Mouse (Mus musculus) lung, postnatal 25 days (tissue): ENCODE measurements around the gene Tubgcp6.

ENCODE experiments used
- DNase-seq: peaks from one replicate; pipeline ENCODE4 v3.0.0; 2022; ENCODE audit warnings: low spot score

Tubgcp6 gene

GRCm38 (mm10) chr15:89141443-89141842, 18.5 kb upstream of the Tubgcp6 start:
- DNase-seq: no peak

GRCm38 (mm10) chr15:89140659-89141252, 17.8 kb upstream of the Tubgcp6 start, which contains the start of gene Mapk12:
TSS of gene Mapk12 (minus strand) at chr15:89140703.
- peak; percentile 76 for DNase-seq

DNA sequence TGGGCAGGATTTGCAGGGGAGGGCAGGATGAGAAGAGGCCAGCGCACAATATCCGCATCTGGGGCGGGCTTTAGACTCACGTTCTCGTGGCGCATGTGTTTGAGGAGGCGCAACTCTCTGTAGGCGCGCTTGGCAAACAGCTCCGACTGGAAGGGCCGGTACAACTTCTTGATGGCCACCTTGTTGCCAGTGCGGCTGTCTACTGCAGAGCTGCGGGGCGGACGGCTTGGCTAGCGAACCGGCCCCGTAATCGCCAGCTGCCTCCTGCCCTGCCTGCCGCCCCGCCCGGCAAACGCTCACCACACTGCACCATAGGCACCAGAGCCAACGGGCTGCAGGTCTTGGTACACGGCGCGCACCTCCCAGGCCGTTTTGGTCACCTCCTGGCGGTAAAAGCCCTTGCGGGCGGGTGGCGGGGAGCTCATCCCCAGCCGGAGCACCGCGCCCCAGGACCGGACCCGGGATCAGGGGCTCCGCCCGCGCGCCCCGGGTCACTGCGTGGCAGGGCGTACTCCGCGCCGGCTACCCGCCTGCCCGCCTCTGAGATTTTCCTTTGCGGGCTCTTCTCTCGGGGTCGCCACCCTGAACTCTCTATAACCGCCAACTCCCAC, 17.2 kb upstream of the Tubgcp6 start:
- peak; percentile 70 for DNase-seq

DNA sequence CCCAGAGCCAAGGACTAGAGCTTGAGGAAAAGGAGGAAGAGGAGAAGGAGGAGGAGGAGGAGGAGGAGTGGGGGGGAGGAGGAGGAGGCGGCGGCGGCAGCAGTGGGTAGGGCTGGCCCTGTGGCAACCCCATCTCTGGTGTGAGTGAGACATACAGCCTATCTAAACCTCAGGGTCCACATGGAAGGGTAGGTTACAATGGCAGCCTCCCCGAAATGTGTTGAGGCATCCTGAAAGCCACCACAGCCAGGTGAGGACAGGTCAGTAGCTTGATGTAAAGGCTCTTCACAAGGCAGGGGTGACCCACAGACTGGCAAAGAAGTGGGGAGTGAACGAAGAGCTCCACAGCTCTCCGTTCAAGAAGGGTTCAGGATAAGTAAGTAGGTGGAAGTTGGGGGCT, 15.6 kb upstream of the Tubgcp6 start:
- DNase-seq: no peak

DNA sequence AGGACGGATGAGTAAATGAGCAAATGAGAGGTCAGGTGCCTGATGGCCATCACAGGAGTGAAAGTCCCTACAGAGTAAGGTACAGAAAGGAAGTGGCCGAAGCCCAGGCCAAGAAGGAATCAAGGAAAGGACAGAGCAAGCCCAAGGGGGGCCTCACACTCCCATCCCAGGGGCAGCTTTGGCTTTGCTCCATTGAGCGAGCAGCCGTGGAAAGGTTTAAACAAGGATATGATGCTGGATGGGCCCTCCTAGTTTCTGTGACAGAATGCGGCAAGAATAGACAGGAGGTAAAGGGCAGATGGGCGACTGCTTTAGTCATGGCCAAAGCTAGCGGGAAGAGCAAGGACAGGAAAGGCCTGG, 15.1 kb upstream of the Tubgcp6 start:
- DNase-seq: no peak

GRCm38 (mm10) chr15:89137378-89138045, 14.6 kb upstream of the Tubgcp6 start:
- no peak for DNase-seq

GRCm38 (mm10) chr15:89136461-89137155, 13.7 kb upstream of the Tubgcp6 start:
- DNase-seq: no peak

DNA sequence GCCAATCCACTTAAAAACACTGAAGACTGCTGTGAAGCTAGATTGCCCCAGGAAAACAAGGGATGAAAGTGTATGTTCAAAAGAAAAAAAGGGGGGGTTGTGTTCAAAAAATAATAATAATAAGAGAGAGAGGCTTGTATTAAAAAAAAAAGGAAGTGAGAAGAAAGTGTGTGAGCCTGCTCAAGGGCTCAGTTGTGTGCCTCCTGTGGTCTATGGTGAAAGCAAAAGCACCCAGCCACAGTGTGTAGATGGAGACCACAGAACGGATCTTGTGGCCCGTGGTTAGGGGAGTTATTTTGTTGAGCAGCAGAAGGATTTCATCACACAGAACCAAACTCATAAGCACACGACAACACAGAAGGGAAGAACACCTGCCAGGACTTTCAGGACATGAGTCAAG, 8.4 kb upstream of the Tubgcp6 start:
- peak; percentile 76 for DNase-seq

DNA sequence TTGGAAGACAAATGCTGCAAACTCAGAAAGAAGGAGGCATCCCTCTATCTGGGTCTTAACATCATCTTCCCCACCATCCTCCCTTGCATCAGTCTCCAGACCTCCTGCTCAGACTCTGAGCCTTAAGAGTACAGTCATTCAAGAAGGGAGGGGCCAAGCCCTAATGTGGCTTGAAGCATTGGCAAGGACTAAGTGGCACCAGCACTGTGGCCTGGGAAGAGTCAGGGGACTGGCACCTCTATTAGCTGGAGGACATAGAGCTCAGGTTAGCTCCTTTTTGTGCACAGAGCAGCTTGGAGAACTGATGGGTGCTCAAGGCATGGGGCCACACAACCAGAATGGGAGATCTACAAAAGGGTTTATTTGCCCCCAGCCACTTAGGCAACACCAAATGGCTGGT, 7.3 kb upstream of the Tubgcp6 start:
- DNase-seq: no peak

DNA sequence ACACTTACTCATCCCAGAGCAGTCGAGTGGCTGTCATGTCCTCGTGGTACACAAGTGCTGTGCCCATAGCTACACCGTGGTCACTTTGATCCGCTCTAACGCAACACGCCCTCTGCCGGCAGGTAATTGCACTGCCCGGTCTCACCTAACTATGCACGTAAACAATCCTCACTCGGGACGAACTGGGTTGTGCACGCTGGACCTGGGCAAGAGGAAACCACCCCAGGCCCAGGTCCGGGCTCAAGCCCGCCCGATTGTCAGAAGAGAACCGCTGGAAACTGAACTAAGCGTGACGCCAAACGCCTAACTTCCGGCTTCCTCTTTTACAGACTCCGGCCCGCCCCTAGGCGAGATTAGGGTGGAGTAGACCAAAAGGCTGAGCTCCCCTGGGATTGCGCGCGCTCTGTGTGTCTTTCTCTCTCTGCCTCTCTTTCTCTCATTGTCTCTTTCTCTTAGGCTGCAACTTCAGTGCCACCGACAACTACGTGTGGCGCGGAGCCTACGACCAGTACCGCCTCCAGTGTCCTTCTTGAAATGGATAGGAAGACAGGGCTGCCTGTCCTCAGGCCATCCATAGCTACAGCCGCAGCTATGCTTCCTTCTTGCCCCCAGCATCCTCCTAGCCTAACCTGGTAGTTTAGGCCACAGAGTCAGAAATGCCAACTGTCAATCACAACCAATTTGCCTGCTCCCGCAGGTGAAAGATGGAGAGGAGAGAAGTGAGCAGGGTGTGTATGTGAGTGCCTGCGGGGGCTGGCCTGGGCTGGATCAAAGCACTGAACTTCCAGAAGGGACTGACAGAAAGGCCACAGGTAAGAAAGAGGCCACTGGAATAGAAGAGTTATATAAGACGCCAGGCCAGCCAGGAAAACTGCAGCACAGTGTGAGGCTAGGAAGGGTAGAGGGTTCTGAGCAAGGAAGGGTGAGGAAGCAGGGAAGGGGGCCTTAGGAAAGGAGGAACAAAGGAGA, 5.8 kb upstream of the Tubgcp6 start, which contains the start of gene Hdac10:
TSS of gene Hdac10 (minus strand) at position 319 of the 969 bp plus-strand sequence.
- peak; percentile 87 for DNase-seq

DNA sequence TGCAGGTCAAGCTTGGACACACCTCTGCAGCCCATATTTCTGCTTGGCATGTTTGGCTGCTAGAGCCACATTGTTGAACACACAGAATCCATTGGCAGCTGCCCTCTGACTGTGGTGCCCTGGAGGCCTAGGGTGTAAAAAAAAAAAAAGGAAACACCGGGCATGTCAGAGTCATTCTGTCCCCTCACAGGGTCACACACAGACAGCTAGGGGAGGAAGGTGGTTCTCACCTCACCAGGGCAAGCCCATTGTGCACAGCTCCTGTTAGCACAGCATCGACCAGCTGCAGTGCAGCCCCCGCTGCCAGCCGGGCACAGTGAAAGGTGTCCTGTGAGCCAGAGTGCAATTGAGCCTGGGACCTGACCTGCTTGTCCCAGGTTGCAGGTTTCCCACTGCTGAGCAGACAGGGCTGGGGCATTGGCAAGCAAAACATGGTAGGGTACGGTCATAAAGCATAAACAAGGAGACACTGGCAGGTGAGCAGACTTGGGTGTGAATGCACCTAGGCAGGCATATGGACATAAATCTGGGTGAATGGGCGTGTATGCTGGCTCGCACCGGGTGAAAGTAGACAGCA, 4.5 kb upstream of the Tubgcp6 start:
- no peak for DNase-seq

DNA sequence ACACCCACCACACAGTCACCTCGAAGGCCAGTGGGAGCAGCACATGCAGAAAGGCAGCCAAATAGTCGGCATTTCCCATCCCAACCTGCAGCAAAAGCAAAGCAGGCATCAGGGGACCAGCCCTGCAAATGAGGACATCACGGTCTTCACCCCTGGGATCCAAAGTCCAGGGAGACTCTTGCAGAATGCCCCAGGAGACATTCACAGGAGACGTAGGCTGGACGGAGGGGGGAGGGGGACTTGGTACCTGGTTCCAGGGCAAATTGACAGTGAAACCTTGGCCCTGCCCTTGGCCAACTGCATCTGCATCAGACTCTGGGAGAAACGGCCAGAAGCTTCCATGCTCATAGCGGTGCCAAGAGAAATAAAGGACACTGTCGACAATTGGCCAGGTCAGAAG, 3.7 kb upstream of the Tubgcp6 start:
- DNase-seq: no peak

- DNase-seq: no peak
Measured at GRCm38 (mm10) chr15:89125351-89125750, 2.4 kb upstream of the Tubgcp6 start.

GRCm38 (mm10) chr15:89124312-89124711, 1.4 kb upstream of the Tubgcp6 start:
- no peak for DNase-seq

DNA sequence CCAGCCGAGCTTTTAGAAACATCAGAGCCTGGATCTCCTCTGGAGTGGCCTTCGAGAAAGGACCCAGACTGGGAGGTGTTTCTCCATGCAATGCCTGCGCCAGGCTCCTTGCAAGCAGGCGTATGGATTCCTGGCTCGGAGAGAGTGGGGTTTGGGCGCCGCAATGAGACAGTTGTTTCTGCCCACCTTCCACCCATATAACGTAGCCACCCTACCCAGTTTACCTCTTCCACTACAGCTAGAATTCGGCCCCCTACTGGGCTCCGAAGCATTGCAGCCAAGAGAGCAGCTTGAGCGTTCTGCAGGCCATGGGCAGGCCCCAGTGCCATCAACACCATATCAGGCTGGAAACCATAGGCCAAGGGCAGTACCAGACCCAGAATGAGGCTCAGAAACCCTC, 683 bp upstream of the Tubgcp6 start:
- DNase-seq: no peak

DNA sequence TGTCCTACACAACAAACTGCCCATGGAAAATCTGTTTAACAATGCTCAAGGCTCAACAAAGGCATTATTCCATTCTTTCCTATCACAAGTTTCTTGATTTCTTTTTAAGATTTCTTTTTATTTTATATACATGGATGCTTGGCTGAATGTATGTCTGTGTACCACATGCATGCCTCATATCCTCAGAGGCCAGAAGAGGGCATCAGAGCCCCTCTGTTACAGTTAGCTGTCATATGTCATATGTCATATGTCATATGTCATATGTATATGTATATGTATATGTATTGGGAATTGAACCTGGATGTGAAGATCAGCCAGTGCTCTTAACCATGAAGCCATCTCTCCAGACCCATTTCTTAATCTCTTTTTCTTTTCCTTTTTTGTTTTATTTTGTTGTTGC, 4.9 kb downstream of the Tubgcp6 start:
- no peak for DNase-seq

DNA sequence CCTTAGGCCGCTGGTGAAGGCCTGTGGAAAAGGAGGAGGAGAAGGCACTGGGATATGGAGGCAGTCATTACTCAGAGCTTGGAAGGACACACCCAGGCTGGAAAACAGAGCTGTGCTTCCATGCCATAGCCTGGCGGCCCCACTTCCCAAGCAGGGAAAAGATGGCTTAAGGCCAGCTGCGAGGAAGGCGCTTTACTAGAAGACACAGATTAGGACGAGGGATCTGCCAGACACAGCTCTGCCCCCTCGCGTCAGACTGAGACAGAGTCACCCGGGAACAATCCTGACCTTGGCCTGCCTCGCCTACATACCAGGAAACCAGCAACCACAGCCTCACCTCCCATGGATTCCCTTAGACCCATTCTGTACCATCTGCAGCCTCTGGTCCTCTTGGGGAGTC, 12.8 kb downstream of the Tubgcp6 start:
- DNase-seq: no peak

- no peak for DNase-seq
Measured at GRCm38 (mm10) chr15:89106976-89107375, 15.9 kb downstream of the Tubgcp6 start.

- DNase-seq: no peak
Measured at GRCm38 (mm10) chr15:89106073-89106472, 16.8 kb downstream of the Tubgcp6 start.

DNA sequence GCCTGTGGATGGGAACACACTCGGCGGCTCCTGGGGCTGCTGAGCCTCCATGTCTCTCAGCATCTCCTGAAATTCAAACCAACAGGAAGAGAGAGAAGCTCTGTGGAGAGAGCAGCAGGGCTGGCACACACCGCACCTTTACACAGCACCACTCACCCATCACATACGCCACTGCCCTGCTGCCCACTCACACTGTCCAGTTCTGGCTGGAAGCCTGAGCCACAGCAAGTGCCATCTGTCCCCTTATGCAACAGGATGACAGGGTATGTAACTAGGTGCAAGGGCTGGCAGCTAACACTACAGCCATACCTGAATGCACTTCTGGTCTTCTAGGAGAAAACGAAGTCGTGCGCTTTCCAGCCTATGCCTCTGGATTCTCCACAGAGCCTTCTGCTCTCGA, 18.5 kb downstream of the Tubgcp6 start:
- DNase-seq: no peak

DNA sequence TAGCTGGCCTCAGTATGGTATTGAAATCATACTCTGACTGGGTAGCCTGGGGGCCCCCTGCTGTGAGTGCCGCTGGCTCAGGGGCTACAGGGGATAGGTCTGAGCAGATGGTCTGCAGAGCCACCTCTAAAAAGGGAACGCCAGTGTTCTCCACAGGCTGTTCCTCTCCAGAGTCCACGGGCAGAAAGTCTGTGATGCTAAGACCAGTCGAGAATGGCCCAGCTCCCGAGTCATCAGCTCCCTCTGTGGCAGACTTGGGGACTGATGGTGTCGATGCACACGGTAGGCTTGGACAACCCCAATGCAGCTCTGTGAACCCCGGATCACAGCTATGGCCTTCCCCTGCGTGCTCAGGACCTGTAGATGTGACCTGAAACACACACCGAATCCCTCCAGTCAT, 19.0 kb downstream of the Tubgcp6 start:
- DNase-seq: no peak
